Mouse (Mus musculus): ENCODE data around the gene Prg3.

DNA sequence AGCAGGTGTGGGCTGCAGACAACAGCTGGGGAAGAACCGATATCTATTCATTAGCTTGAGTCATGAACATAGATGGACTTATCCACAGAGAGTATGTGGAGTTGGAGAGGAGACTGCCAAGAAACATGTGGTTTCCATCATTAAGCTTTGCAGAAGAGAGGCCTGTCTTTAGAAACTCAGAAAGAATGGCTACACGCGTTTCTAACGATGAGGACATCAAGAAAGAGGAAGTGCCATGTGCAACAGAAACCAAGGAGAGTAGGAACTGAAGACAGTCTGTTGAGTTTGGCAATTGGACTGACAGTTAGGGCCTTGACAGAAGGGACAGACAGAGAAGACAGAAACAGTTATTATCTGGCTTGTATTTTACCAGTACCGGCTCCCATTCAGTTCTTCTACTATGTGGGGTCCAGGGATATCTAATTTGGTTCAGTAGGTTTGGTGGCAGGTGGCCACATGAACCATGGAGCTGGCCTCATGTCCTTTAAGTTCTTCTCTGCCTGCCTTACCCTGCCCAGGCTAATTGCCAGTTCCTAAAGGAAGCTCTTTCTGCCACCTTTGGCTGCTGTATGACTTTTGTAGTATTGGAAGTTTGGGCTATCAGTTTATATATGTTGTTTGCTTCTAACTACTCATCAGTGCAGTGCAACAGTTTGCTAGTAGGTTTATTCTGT lies 20.6 kb upstream of the Prg3 start:
- no peak for TF ChIP-seq CTCF (IDR thresholded peaks at IDR 0.05; ENCODE audit: low read depth)
- no peak for TF ChIP-seq EP300 (optimal IDR thresholded peaks at IDR 0.05)
